Mouse (Mus musculus) ES-Bruce4 (cell line): ENCODE results near the gene Zfp704. TPM values are rescaled to one million over a fixed set of nuclear protein-coding genes. Genes with fewer than 3 reads are reported as not detected.
A peak's percentile ranks its signal among the peaks of the same experiment; 100 is the strongest.

Experiments
- H3K27ac ChIP-seq: 2 replicates; pipeline ENCODE4 v1.5.1; 2012; ENCODE audit warnings: low read length, inconsistent platforms; ENCODE audit not compliant: insufficient read depth
- H3K27me3 ChIP-seq: 2 replicates; pipeline ENCODE4 v1.6.1; 2012; ENCODE audit warnings: mild to moderate bottlenecking, low read length, inconsistent platforms; ENCODE audit not compliant: control insufficient read depth, poor library complexity, insufficient read depth, severe bottlenecking
- H3K36me3 ChIP-seq: 2 replicates; pipeline ENCODE4 v1.6.1; 2012; ENCODE audit warnings: inconsistent platforms, mild to moderate bottlenecking, low read length, moderate library complexity; ENCODE audit not compliant: control insufficient read depth, poor library complexity, insufficient read depth, severe bottlenecking
- H3K4me1 ChIP-seq: one replicate; pipeline ENCODE4 v1.8.1; 2011; ENCODE audit warnings: low read length; ENCODE audit not compliant: control insufficient read depth, insufficient read depth
- H3K4me3 ChIP-seq: 2 replicates; pipeline ENCODE4 v1.5.1; 2011; ENCODE audit warnings: low read depth, mild to moderate bottlenecking, low read length
- H3K9ac ChIP-seq: 2 replicates; pipeline ENCODE4 v1.6.1; 2012; ENCODE audit warnings: low read depth, mild to moderate bottlenecking, inconsistent platforms; ENCODE audit not compliant: poor library complexity, severe bottlenecking
- H3K9me3 ChIP-seq: replicated peaks from 2 replicates; pipeline ENCODE4 v1.6.1; 2012; ENCODE audit warnings: mild to moderate bottlenecking, low read length, inconsistent platforms; ENCODE audit not compliant: control insufficient read depth, poor library complexity, insufficient read depth, severe bottlenecking
- CTCF ChIP-seq: IDR thresholded peaks from one replicate; pipeline ENCODE4 v1.8.1; 2011; ENCODE audit warnings: low read depth, low read length
- EP300 ChIP-seq: IDR thresholded peaks from 2 replicates; pipeline ENCODE4 v1.6.1; 2011; ENCODE audit warnings: low read depth, low read length; ENCODE audit not compliant: insufficient read depth
- POLR2A ChIP-seq: IDR thresholded peaks from one replicate; pipeline ENCODE4 v1.8.1; 2011; ENCODE audit warnings: low read length; ENCODE audit not compliant: insufficient read depth
- polyA plus RNA-seq: library from polyadenylated mRNA; stranded (reverse); fragments of >200 nt; gene quantifications from 2 replicates; pipeline ENCODE4 v1.2.4, GENCODE M21; 2011; ENCODE audit warnings: low read depth; ENCODE audit not compliant: missing spikeins, insufficient read depth, insufficient read length

Zfp704 gene
- polyA plus RNA-seq, 1 experiment = 24.7 TPM

DNA sequence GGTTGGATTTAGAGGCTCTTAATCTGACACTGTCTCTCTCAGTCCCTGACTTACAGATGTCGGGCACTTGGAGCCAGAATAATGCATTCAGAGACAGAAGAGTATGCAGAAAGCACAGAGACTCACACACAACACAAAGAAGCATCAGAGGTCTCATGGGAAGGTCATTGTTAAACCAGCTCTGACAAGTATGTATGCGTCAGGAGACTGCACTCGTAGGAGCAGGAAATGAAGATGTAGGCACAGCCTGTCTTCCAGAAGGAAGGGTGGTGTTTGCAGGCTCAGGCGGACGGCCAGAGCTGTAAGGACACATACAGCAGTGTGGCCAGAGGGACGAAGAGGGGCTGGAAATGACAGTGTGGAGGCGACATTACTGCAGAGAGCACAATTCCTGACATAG, 72.0 kb downstream of the Zfp704 start:
- Histone ChIP-seq H3K9ac (no peak overlapping the region), H3K9me3 (no peaks in the 10 kb centered on the region), H3K27ac (peak overlapping the region; percentile 15; the same call in 1 of the 2 replicates), H3K4me3 (no peak overlapping the region), H3K4me1 (peaks cover 2% of the 10 kb centered on the region), H3K27me3 (no peaks in the 10 kb centered on the region), H3K36me3 (no peaks in the 10 kb centered on the region)
- TF ChIP-seq CTCF (no peak), EP300 (no peak), POLR2A (no peak)

DNA sequence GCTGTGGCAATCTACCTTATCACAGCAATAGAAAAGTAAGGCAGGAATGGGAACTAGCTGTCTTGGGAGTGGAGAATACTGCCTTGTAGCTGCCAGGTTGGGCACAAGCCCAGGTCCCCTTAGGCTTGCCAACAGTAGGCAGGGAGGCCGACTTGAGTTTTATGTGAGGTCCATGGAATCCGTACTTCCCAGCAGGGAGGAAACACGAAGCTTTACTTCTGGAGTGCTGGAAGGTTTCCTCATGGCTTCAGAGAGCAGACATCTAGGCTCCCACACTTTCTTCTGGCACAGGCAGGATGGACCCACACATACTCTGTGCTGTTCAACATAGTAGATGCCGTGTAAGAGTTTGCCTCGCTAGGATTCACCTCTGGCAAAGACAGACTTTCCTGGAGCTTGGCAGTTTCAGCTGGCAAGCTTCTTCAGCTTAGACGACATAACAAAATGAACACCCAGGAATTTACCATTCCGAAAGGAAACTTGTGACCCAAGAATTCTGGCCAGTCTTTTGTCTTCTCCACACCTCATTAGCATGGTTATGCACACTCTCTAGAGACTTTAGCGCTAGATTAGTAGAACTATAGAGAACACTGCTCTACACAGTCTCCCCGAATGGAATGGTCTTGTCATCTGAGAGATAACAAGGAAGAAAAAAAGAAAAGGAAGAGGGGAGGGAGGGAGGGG, 79.6 kb downstream of the Zfp704 start:
- no peak overlapping the region for H3K4me3 ChIP-seq
- no peak overlapping the region for H3K9ac ChIP-seq
- H3K36me3 ChIP-seq = no peaks in the 10 kb centered on the region
- no peaks in the 10 kb centered on the region for H3K4me1 ChIP-seq
- TF ChIP-seq EP300 (no peak), CTCF (no peak), POLR2A (no peak)
- H3K9me3 ChIP-seq = peaks cover 5% of the 10 kb centered on the region; the same call in 1 of the 2 replicates
- no peaks in the 10 kb centered on the region for H3K27me3 ChIP-seq
- no peak overlapping the region for H3K27ac ChIP-seq

DNA sequence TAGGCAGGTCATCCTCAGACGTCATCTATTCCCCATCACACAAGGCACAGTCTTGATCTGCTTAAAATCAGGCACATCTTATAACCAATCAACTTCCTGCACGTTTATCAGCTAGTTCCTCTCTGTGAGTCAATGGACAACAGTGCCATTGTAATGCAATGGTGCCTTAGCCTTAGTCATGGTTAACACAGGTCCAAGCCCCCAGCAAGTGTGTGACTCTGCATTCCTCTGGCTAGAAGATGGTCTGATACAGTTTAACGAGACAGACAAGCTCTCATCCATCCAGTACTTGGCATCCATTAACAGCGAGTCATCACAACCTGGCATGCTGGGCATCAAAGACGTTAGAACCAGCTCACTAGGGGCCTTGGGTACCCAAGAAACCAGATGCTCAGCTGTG, 85.5 kb downstream of the Zfp704 start:
- Histone ChIP-seq H3K9me3 (peaks cover 5% of the 10 kb centered on the region; the same call in 1 of the 2 replicates), H3K27me3 (no peaks in the 10 kb centered on the region), H3K27ac (no peak overlapping the region), H3K4me1 (peaks cover 13% of the 10 kb centered on the region), H3K4me3 (no peak overlapping the region), H3K36me3 (no peaks in the 10 kb centered on the region), H3K9ac (no peak overlapping the region)
- TF ChIP-seq POLR2A (no peak), EP300 (no peak)

DNA sequence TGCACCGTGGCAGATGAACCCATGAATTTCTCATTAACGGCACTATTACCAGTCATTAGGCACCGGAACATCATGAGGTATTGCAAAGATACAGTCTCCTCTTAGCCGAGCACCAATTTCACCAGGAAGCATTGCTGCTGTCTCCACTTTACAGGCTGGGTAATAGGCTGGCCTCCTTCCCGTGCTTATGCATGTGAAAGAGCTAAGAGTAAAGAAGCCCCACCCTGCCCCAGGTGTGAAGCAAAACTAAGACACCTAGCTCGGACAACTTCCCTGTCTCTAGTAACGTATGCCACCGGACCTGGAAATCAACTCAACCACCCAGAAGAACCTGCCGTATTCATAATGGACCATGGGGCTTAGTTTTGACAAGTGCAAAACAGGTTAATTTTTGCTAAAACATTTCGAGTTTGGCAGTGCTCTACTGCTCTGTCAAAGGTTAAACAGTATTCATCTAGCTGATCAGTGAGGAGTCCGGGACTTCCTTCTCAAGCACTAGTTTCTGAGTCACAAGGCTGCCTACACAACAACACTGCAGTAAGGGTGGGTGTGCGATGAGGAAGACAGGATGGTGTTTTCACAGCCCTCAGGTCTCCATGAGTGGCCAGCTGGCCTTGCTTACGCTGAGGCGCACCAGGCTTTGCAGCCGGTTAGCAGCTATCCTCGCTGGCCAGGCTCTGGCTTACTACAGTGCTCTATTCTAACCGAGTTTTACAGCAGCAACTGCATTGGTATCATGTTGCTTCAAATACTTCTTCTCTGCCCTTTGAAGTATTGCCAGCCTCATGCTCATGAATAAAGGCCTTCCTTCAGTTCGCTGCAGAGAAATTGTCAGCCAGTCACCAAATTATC, 86.6 kb downstream of the Zfp704 start:
- Histone ChIP-seq H3K4me3 (no peak overlapping the region), H3K9ac (no peak overlapping the region), H3K4me1 (peaks cover 13% of the 10 kb centered on the region), H3K27ac (no peak overlapping the region), H3K9me3 (peaks cover 5% of the 10 kb centered on the region; the same call in 1 of the 2 replicates), H3K36me3 (no peaks in the 10 kb centered on the region), H3K27me3 (no peaks in the 10 kb centered on the region)
- no peak for TF ChIP-seq POLR2A
- TF ChIP-seq CTCF = no peak
- no peak for TF ChIP-seq EP300

DNA sequence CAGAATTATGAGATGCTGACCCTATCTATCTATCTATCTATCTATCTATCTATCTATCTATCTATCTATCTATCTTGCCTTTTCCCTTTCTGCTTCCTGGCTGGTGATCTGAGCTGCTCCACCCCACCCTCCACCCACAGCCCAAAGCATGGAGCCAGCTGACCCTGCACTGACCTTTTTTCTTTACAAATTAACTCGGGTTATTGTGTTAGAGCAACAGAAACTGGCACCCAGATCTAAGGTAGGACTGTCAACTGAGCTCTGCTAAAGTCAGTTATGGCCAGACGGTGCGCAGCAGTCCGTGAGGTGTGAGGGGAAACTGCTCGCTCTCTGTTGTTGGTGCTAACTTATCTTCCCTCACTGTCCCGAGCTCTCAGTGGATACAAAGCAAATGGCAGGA, 87.9 kb downstream of the Zfp704 start:
- peaks cover 15% of the 10 kb centered on the region for H3K4me1 ChIP-seq
- no peaks in the 10 kb centered on the region for H3K27me3 ChIP-seq
- no peaks in the 10 kb centered on the region for H3K36me3 ChIP-seq
- no peak overlapping the region for H3K9ac ChIP-seq
- peaks cover 5% of the 10 kb centered on the region; the same call in 1 of the 2 replicates for H3K9me3 ChIP-seq
- H3K4me3 ChIP-seq = no peak overlapping the region
- H3K27ac ChIP-seq = no peak overlapping the region
- TF ChIP-seq POLR2A (no peak), CTCF (no peak), EP300 (no peak)

DNA sequence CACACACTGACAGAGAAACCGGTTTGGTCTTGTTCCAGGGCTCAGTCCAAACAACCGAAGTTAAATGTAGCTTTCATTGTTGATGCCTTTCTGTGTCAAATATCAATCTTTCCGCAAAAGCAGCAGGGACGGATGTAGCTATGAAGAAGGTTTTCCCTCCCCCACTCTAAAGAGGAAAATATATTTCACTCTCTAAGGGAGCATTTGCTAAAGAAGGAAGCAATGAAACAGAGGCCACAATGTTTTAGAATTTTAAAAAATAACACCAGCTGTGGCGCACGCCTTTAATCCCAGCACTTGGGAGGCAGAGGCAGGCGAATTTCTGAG, 89.2 kb downstream of the Zfp704 start:
- Histone ChIP-seq H3K4me1 (peaks cover 15% of the 10 kb centered on the region), H3K27me3 (no peaks in the 10 kb centered on the region), H3K27ac (peak overlapping the region; percentile 87), H3K9me3 (no peaks in the 10 kb centered on the region), H3K36me3 (no peaks in the 10 kb centered on the region), H3K4me3 (peak overlapping the region; percentile 34; the same call in 1 of the 2 replicates), H3K9ac (0 out of 2 replicates have a peak overlapping the region, but pooled peaks have one; percentile 4)
- no peak for TF ChIP-seq POLR2A
